1 mouse cellular context compared by ENCODE assay signal in the genomic region with DNA sequence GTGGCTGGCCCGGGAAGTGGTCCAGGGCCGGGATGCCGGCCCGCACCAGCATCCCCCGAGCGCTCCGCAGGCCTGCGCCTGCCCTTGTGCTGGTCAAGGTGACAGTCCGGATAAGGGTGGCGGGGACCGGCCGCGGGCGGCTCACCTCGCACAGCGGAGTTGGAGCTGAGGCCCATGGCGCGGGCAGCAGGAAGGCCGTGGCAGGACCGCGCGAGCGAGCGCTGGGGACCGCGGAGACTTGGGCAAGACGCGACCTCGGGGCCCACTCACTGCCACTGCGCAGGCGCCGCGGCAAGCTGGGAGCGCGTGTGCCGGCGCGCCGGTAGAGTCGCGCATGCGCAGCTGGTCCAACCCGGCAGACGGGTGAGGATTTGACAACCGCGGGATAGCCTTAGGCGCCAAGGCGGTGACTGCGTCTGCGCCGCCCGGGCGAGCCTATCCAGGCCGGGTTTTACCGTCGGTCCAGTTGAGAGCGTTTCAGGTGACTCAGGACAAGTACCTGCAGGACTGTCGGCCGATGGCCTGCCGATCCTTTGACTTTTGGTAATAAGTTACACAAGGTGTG.
TF ChIP-seq lines count a peak whose summit lies in the region.

Cisd1 (minus strand) TSS at position 376 of the 565 bp plus-strand sequence.

TF ChIP-seq in CH12.LX, 34 proteins besides CTCF, POLR2A, EP300 and RAD21 (continued from another document):
- TF ChIP-seq TBP (conservative IDR thresholded peaks at IDR 0.05; ENCODE audit: low read depth, low read length) (no peak), KAT2A (IDR thresholded peaks at IDR 0.05; ENCODE audit: insufficient replicate concordance, low read length) (no peak), NELFE (IDR thresholded peaks at IDR 0.05; ENCODE audit: low read depth, low read length) (peak; percentile 85), MAX (IDR thresholded peaks at IDR 0.05; ENCODE audit: low read length) (peak; percentile 55; the same call in 1 of the 2 replicates), UBTF (IDR thresholded peaks at IDR 0.05; ENCODE audit: low read depth, low read length) (peak; percentile 62; the same call in 1 of the 2 replicates), SIN3A (IDR thresholded peaks at IDR 0.05; ENCODE audit: low read length) (peak; percentile 57), NRF1 (IDR thresholded peaks at IDR 0.05; ENCODE audit: low read depth, low read length) (peak; percentile 95), MYC (IDR thresholded peaks at IDR 0.05; ENCODE audit: low read depth, low read length) (peak; percentile 25; the same call in 1 of the 2 replicates), IRF4 (IDR thresholded peaks at IDR 0.05; ENCODE audit: low read depth, low read length) (peak; percentile 16; the same call in 1 of the 2 replicates), ELF1 (IDR thresholded peaks at IDR 0.05; ENCODE audit: low read depth, low read length) (peak; percentile 51; the same call in 1 of the 2 replicates), ZKSCAN1 (IDR thresholded peaks at IDR 0.05; ENCODE audit: borderline replicate concordance, low read depth, low read length) (no peak)
